Mouse (Mus musculus) liver, adult 2 months (tissue): ENCODE results near the gene Ssh1.

ENCODE experiments used
- CTCF ChIP-seq: fragments of 200-500 bp; IDR thresholded peaks from 2 replicates; pipeline ENCODE4 v1.5.1; 2011; ENCODE audit warnings: low read depth, low read length, control low read depth
- POLR2A ChIP-seq: fragments of 200-500 bp; IDR thresholded peaks from 2 replicates; pipeline ENCODE4 v1.6.1; 2011; ENCODE audit warnings: low read length, control low read depth; ENCODE audit not compliant: insufficient read depth; ENCODE audit errors: extremely low read depth

DNA sequence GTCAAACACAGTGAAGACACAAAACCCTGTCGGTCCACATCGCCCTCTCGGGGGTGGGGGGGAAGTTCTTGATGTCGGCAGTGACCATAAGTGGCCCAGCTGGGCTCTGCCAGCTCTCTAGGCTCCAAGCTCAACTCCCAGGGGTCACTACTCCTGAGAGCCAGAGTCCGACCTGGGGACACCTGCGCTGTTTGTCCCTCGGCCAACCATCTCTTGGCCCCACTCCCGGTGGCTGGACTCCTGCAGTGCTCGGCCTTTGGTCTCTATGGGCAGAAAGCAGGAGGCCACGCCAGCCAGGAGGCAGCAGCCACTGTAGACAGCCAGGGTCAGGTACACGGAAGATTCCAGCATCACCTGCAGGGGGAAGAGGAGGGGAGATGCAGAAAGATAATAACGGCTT, 34.4 kb upstream of the Ssh1 start:
- no peak for TF ChIP-seq POLR2A
- TF ChIP-seq CTCF = peak; percentile 42
